Mouse (Mus musculus): ENCODE measurements around the gene Map3k11.

The Map3k11 gene

DNA sequence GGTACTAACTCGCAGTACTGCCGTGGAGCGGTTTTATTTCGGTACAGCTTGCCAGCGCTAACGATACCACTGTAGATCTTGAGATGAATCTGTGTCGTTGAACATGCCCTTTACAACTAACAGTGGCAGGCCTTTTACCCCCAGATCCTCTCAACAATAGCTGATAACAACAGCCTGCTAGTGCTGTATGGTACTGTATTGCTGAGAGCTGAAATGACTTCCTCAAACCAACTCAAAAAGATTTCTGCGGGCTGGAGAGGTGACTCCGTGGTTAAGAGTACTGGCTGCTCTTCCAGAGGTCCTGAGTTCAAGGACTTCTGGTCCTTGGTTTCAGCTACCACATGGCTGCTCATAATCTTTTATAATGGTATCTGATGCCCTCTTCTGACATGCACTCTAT is 45.8 kb downstream of the Map3k11 start:
- no peak for DNase-seq (ENCODE audit: low spot score)

DNA sequence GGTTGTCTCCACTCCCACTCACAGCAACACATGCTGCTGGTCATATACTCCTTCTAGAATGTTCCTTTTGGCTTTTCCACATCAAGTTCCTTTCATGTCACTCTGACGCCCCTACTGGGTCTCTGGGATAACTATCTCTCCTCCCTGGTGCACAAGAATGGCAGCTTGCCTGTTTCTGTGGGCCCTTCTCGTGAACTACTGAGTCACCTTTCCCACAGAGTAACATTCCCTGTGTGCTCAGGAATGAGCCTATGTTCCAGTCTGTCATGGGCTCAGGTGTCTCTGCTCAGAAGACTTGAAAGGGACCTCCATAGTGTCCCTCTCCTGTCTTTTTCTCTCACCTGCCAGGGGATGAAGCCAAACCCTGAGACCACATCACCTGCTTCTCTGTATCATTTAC is 50.9 kb downstream of the Map3k11 start:
- no peak for DNase-seq (ENCODE audit: low spot score)

DNA sequence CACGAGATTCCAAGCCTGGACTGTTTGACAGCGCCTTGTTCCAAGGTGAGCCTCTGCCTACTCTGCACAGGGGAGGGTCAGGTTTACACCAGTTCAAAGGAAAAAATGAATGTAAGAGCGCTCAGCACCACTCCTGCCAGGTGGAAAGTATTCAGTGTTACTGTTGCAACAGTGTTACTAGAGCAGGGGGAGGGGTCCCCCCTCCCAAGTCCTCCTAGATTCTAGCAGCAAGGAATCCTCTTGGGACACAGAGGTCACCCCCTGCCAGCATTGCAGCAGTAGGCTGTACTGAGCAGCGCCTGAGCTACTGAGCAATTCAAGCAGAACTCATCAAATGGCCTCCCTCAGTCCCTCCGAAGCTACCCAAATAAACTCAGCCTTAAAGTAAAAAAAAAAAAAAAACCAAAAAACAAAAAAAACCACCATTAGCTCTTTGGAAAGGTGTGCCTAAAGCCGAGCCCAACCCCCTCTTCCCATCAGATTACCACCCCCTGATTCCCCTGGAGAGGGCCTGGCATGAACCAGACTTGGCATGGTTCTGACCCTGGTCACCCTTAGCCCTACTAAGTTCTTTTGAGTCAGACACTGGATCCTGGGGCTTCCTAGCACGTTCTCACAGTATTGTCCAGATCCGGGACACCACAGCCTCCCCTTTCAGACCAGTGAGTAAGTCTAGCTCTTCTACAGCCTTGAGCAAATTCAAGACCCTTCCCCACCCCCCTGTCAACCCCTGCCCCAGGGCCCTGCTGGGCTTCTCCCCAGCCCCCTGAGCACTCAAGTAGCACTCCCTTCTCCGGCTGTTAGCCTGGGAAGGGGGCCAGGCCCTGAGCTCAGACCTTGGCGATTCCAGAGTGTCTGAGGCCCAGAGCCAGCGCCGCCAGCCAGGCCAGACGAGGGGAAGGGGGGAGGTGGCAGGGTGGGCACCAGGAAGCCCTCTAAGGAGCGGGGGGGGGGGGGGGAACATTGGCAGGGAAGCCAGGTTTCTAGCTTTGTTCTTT is 52.1 kb downstream of the Map3k11 start, which contains the start of gene Ltbp3:
Gene Ltbp3 (plus strand): TSS at position 585 of the 998 bp plus-strand sequence.
- no peak for DNase-seq (ENCODE audit: low spot score)

DNA sequence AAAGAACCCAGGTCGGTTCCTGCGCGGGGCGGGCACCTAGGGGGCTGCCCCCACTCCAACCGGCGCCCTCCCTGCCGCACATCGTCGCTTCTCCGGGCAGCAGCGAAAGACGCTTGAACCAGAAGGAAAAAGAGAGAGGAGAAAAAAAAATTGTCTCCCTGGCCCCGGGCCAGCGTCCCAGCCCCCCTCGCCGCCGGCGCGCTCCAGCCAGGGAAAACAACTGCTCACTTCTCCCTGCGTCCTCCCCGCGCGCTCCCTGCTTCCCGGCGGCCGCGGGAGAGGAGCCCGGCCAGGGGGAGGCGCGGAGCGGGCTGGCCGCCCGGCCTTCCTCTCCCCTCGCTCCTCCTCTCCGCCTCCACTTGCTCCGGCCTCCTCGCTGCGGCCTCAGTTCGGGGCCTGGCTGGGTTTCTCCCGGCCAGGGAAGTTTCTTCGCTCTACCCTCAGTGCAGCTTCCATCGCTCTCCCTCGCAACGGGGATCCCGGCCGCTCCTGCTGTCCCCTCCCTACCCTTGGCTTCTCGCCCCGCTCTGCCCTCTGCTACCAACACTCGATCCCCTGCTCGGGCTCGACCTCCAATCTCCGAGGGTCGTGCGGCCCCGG is 53.2 kb downstream of the Map3k11 start:
- no peak for DNase-seq (ENCODE audit: low spot score)

DNA sequence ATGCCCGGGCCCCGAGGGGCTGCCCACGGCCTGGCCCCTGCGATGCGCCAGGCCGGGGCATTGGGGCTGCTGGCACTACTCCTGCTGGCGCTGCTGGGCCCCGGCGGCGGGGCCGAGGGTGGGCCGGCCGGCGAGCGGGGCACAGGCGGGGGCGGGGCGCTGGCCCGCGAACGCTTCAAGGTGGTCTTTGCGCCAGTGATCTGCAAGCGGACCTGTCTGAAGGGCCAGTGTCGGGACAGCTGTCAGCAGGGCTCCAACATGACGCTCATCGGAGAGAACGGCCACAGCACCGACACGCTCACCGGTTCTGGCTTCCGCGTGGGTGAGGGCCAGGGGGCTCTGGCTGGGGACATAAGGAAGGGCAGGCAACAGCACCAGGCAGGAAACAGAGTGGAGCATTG is 53.7 kb downstream of the Map3k11 start:
- no peak for DNase-seq (ENCODE audit: low spot score)

DNA sequence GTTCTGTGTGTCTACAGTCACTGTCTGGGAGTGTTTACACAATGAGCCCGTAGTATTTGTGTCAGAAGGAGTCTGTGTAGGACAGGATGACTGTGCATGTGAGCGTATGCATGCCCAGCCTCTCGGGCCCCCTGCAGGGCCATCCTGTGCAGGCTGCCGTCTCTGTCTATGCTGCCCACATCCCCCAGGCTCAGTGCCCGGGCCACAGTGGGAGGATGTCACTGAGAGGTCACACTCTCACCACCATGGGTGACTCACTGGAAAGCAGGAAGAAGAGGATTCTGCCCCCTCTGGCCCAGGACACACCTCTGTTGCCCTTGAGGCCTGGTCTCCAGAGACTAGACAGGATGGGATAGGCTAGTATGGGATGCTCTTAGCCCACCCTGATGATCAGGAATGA is 55.0 kb downstream of the Map3k11 start:
- DNase-seq (ENCODE audit: low spot score) = no peak

DNA sequence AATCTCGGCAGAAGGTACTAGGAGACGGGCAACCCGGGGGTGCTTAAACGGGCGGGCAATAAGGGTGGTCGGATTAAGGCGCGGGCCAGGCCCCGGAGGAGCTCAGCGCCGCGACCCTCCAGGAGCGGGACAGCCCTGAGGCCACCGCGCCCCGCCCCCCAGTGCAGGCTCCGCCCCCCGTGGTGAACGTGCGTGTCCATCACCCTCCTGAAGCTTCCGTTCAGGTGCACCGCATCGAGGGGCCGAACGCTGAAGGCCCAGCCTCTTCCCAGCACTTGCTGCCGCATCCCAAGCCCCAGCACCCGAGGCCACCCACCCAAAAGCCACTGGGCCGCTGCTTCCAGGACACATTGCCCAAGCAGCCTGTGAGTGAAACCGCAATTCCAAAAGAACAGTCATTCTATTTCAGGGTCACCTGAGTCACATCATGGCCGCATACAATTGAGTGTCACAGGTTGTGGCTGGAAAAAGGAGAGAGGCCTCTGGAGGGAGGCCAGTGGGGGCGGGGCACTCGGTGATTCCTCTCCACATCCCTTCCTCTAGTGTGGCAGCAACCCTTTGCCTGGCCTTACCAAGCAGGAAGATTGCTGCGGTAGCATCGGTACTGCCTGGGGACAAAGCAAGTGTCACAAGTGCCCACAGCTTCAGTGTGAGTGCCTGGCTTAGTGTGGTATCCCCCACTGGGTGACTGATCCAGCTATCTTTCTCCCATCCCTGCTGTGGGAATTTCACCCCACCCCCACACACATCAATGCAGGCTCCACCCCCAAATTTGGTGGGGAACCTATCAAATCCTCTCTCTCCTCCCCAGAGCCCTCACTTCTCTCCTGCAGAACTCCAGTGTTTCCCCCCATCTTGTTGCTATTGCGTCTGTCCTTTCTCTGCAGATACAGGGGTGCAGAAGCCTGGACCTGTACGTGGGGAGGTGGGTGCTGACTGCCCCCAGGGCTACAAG is 57.5 kb downstream of the Map3k11 start:
- no peak for DNase-seq (ENCODE audit: low spot score)

DNA sequence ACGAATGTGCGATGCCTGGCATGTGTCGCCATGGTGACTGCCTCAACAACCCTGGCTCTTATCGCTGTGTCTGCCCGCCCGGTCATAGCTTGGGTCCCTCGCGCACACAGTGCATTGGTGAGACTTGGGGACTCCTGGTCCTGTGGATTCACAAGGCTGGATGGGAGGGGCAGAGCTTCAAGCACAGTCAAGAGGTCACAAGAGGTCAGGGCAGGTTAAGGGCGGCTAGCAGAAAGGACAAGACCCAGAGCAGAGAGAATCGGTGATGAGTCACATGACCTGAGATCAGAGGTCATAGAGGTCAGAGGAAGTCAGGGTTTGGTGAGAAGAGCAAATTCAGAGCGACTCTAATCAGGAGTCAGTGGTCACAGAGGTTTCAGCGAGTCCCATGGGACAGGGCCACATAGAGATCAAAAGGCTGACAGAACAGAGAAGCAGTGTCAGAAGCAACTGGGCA is 58.4 kb downstream of the Map3k11 start:
- DNase-seq (ENCODE audit: low spot score) = no peak

DNA sequence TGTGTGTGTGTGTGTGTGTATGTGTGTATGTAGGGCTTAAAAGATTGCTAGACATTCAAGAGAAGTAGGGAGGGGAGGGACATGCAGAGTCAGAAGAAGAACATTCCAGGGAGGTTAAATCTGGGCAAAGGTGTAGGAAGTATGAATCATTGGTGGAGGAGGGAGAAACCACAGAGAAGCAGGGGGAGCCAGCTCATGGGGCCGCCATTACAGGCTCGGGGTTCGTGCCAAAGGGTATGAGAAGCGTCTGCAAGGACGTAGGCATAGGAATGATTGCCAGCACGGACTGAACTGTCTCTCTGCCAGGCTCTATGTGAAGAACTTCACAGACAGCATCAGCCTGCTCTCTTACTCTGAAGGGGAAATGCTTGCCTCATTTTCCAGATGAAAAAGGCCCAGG is 60.9 kb downstream of the Map3k11 start:
- DNase-seq (ENCODE audit: low spot score) = no peak

DNA sequence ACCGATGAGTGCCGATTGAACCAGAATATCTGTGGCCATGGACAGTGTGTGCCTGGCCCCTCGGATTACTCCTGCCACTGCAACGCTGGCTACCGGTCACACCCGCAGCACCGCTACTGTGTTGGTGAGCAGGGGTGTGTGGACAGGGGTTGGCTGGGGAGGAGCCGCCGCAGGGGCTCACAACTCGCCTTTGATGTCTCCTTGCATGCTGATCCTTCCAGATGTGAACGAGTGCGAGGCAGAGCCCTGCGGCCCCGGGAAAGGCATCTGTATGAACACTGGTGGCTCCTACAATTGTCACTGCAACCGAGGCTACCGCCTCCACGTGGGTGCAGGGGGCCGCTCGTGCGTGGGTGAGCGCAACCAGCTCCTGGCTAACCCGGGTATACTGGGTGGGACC is 62.4 kb downstream of the Map3k11 start:
- no peak for DNase-seq (ENCODE audit: low spot score)

DNA sequence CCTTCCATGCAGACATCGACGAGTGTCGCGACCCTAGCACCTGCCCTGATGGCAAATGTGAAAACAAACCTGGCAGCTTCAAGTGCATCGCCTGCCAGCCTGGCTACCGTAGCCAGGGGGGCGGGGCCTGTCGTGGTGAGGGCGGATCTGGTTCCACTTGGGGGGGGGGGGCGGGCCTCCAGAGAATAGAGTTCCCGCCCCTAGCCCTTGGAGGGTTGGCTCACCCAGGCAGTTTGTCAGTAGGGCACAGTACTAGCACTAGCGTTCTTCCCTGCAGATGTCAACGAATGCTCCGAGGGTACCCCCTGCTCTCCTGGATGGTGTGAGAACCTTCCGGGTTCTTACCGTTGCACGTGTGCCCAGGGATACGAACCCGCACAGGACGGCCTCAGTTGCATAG is 63.2 kb downstream of the Map3k11 start:
- no peak for DNase-seq (ENCODE audit: low spot score)

All from left cerebral cortex, adult 11 months (tissue).